Mouse (Mus musculus) telencephalon, adult 2 months (tissue): ENCODE results near the gene Hao2.

Source experiments
- DNase-seq: peaks from one replicate; pipeline ENCODE4 v3.0.0-alpha.2; 2011; ENCODE audit warnings: low read depth, low spot score

Hao2 gene

GRCm38 (mm10) chr3:98893057-98893772 lies at the start of gene Hao2:
Gene Hao2 (minus strand): TSS chr3:98893239.
- DNase-seq = no peak

- DNase-seq = no peak
These were observed 48.6 kb upstream of the Hao2 start for GRCm38 (mm10) chr3:98941601-98942000.

- no peak for DNase-seq
These were observed 48.1 kb upstream of the Hao2 start for GRCm38 (mm10) chr3:98941066-98941551.

- DNase-seq = no peak
These were observed 47.2 kb upstream of the Hao2 start for GRCm38 (mm10) chr3:98940225-98940624.

GRCm38 (mm10) chr3:98936446-98936845 lies 43.4 kb upstream of the Hao2 start:
- no peak for DNase-seq

- no peak for DNase-seq
These were observed 41.6 kb upstream of the Hao2 start for GRCm38 (mm10) chr3:98934601-98935000.

- DNase-seq = no peak
These were observed 41.0 kb upstream of the Hao2 start for GRCm38 (mm10) chr3:98934041-98934440.

GRCm38 (mm10) chr3:98932421-98932820 lies 39.4 kb upstream of the Hao2 start:
- no peak for DNase-seq

GRCm38 (mm10) chr3:98931836-98932235 lies 38.8 kb upstream of the Hao2 start:
- DNase-seq = no peak

- no peak for DNase-seq
These were observed 27.4 kb upstream of the Hao2 start for GRCm38 (mm10) chr3:98920417-98920816.

- no peak for DNase-seq
These were observed 24.2 kb upstream of the Hao2 start for GRCm38 (mm10) chr3:98917260-98917659.

- DNase-seq = no peak
These were observed 23.8 kb upstream of the Hao2 start for GRCm38 (mm10) chr3:98916856-98917255.

GRCm38 (mm10) chr3:98915659-98916058 lies 22.6 kb upstream of the Hao2 start:
- DNase-seq = peak; percentile 16

GRCm38 (mm10) chr3:98913591-98913990 lies 20.6 kb upstream of the Hao2 start:
- DNase-seq = no peak

- DNase-seq = no peak
These were observed 4.6 kb upstream of the Hao2 start for GRCm38 (mm10) chr3:98897606-98898005.

GRCm38 (mm10) chr3:98895071-98895601 lies 2.1 kb upstream of the Hao2 start:
- peak; percentile 18 for DNase-seq

GRCm38 (mm10) chr3:98890430-98890829 lies 2.6 kb downstream of the Hao2 start:
- no peak for DNase-seq

- no peak for DNase-seq
These were observed 4.8 kb downstream of the Hao2 start for GRCm38 (mm10) chr3:98888206-98888605.

- DNase-seq = no peak
These were observed 12.2 kb downstream of the Hao2 start for GRCm38 (mm10) chr3:98880831-98881230.

- DNase-seq = no peak
These were observed 12.8 kb downstream of the Hao2 start for GRCm38 (mm10) chr3:98880216-98880615.

GRCm38 (mm10) chr3:98868219-98868618 lies 24.8 kb downstream of the Hao2 start:
- no peak for DNase-seq

- no peak for DNase-seq
These were observed 30.2 kb downstream of the Hao2 start for GRCm38 (mm10) chr3:98862800-98863199.

- no peak for DNase-seq
These were observed 33.5 kb downstream of the Hao2 start, which contains the start of gene Hsd3b1 for GRCm38 (mm10) chr3:98859576-98859975. Gene Hsd3b1 (minus strand): TSS chr3:98859794.
